8 mouse cellular contexts compared by ENCODE assay signal in the genomic region with DNA sequence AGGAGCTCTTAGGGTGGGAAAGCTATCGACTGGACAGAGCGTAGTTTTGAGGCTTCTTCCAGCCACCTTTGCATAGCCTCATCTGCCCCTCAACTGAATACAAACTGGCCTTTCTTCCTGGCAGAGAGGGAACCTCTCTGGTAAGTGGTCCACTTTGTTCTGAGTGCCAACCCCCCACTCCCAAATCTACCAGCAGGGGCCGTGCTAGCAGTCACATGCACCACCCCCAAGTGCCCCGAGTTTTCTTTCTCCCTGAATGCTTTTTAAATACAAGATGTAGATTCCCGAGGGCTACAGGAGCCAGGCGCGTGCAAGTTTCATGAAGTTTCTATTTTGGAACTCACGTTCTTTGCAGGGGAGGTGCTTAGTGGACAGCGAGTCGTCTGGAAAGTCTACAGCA. TPM values are rescaled to one million over a fixed set of nuclear protein-coding genes. Genes with fewer than 3 reads are reported as not detected.
A peak's percentile ranks its signal among the peaks of the same experiment; 100 is the strongest.
DNase-seq lines count a peak whose midpoint lies in the region; ATAC-seq and TF ChIP-seq lines count a peak whose summit lies in the region.
"Had no signal": no experiment of that assay in that cellular context is flagged by ENCODE, and none has a peak within 500 bp of the region (broad histone marks: within the 10 kb centered on the region; RNA-seq: fewer than 3 reads in every experiment).

No protein-coding gene starts in this region.

- TF ChIP-seq CTCF in lung, embryonic 14.5 days (IDR thresholded peaks at IDR 0.05; ENCODE audit: low read depth) = peak; percentile 35; the same call in 1 of the 2 replicates

- H3K9ac ChIP-seq in lung, embryonic 14.5 days = no peak overlapping the region
- H3K9ac ChIP-seq in forebrain, embryonic 13.5 days = no peak overlapping the region; the same call in 1 of the 2 replicates
- H3K9ac ChIP-seq in stomach, embryonic 15.5 days = no peak overlapping the region

- peak; percentile 53 for DNase-seq in lung, embryonic 14.5 days
- no peak for DNase-seq in lung, postnatal 14 days
- DNase-seq in limb, embryonic 10.5 days (ENCODE audit: low spot score) = no peak
- DNase-seq in layer of hippocampus, adult 11-12 months (ENCODE audit: low spot score) = no peak
- no peak for DNase-seq in left cerebral cortex, adult 9 months (ENCODE audit: low spot score in 2 of 2)
- DNase-seq: kidney, postnatal 36 days had no signal

- no peaks in the 10 kb centered on the region for H3K36me3 ChIP-seq in lung, embryonic 14.5 days (ENCODE audit: insufficient read depth)
- H3K36me3 ChIP-seq in forebrain, embryonic 13.5 days (ENCODE audit: poor library complexity, severe bottlenecking) = no peaks in the 10 kb centered on the region
- no peaks in the 10 kb centered on the region for H3K36me3 ChIP-seq in limb, embryonic 10.5 days
- no peaks in the 10 kb centered on the region for H3K36me3 ChIP-seq in stomach, embryonic 15.5 days

- no peak overlapping the region for H3K27ac ChIP-seq in lung, embryonic 14.5 days (ENCODE audit: low read depth)
- H3K27ac ChIP-seq in forebrain, embryonic 13.5 days = no peak overlapping the region
- H3K27ac ChIP-seq in limb, embryonic 10.5 days = no peak overlapping the region
- no peak overlapping the region for H3K27ac ChIP-seq in stomach, embryonic 15.5 days

- no peaks in the 10 kb centered on the region for H3K4me1 ChIP-seq in lung, embryonic 14.5 days (ENCODE audit: insufficient read depth)
- peaks cover 14% of the 10 kb centered on the region for H3K4me1 ChIP-seq in forebrain, embryonic 13.5 days
- peaks cover 5% of the 10 kb centered on the region; the same call in 1 of the 2 replicates for H3K4me1 ChIP-seq in limb, embryonic 10.5 days
- no peaks in the 10 kb centered on the region for H3K4me1 ChIP-seq in stomach, embryonic 15.5 days

- H3K9me3 ChIP-seq in lung, embryonic 14.5 days (ENCODE audit: low read depth, low read length) = no peaks in the 10 kb centered on the region
- H3K9me3 ChIP-seq in forebrain, embryonic 13.5 days (replicated peaks) = no peaks in the 10 kb centered on the region
- no peaks in the 10 kb centered on the region for H3K9me3 ChIP-seq in limb, embryonic 10.5 days (replicated peaks)
- no peaks in the 10 kb centered on the region for H3K9me3 ChIP-seq in stomach, embryonic 15.5 days

- peak overlapping the region; percentile 50 for H3K4me2 ChIP-seq in lung, embryonic 14.5 days
- peak overlapping the region; percentile 35 for H3K4me2 ChIP-seq in forebrain, embryonic 13.5 days
- H3K4me2 ChIP-seq in stomach, embryonic 15.5 days = peak overlapping the region; percentile 38

- no peaks in the 10 kb centered on the region for H3K27me3 ChIP-seq in lung, embryonic 14.5 days (ENCODE audit: insufficient read depth, low read length)
- H3K27me3 ChIP-seq in forebrain, embryonic 13.5 days = peaks cover 5% of the 10 kb centered on the region; the same call in 1 of the 2 replicates
- 0 out of 2 replicates have a peak, but pooled peaks cover 5% of the 10 kb centered on the region for H3K27me3 ChIP-seq in limb, embryonic 10.5 days (ENCODE audit: low read depth, poor library complexity, severe bottlenecking)
- no peaks in the 10 kb centered on the region for H3K27me3 ChIP-seq in stomach, embryonic 15.5 days (replicated peaks)

- peak; percentile 57; the same call in 1 of the 2 replicates for ATAC-seq in lung, embryonic 14.5 days (ENCODE audit: insufficient read depth)
- ATAC-seq in forebrain, embryonic 13.5 days = no peak
- ATAC-seq in stomach, embryonic 15.5 days (ENCODE audit: insufficient read depth, low FRiP score, low read depth) = no peak

- WGBS in lung, embryonic 14.5 days = 12% methylated on average over 10 of the region's 10 CpGs
- WGBS in forebrain, embryonic 13.5 days = 14% methylated on average over 10 of the region's 10 CpGs
- WGBS in limb, embryonic 10.5 days = 24% methylated on average over 10 of the region's 10 CpGs
- 14% methylated on average over 10 of the region's 10 CpGs for WGBS in stomach, embryonic 15.5 days

- H3K4me3 ChIP-seq in lung, embryonic 14.5 days (ENCODE audit: low read depth, low read length) = peak overlapping the region; percentile 3; the same call in 1 of the 2 replicates
- H3K4me3 ChIP-seq in forebrain, embryonic 13.5 days = no peak overlapping the region
- peak overlapping the region; percentile 24; the same call in 1 of the 2 replicates for H3K4me3 ChIP-seq in limb, embryonic 10.5 days
- H3K4me3 ChIP-seq in stomach, embryonic 15.5 days (replicated peaks) = no peak overlapping the region; the same call in 1 of the 2 replicates

RNA-seq across cellular contexts. Expression of a gene that starts 33.8 kb away (rescaled TPM):
- polyA plus RNA-seq in lung, embryonic 14.5 days (2014; fragmentation: Nextera tagmentation; extraction: Ambion mirVana) = 137 and 138 TPM in 2 replicates
- 68.1 and 68.9 TPM in 2 replicates for polyA plus RNA-seq in forebrain, embryonic 13.5 days (2015; fragmentation: Nextera tagmentation; extraction: Ambion mirVana)
- polyA plus RNA-seq in limb, embryonic 10.5 days (2016; fragmentation: Nextera tagmentation; extraction: Ambion mirVana) = 96.8 and 116 TPM in 2 replicates
- 146 and 159 TPM in 2 replicates for polyA plus RNA-seq in stomach, embryonic 15.5 days (2015; fragmentation: Nextera tagmentation; extraction: Ambion mirVana)

Comparison
In these comparisons a context has a peak if more than half of its experiments do, and no peak if none do; other contexts are left out.
1. H3K4me3 ChIP-seq: peak in lung, embryonic 14.5 days (single experiment) and limb, embryonic 10.5 days (single experiment); none in forebrain, embryonic 13.5 days (single experiment) and stomach, embryonic 15.5 days (single experiment).
2. Peak in every context shown above with its lines, with median percentiles within 50 percentile points of each other: H3K4me2 ChIP-seq.